Mouse (Mus musculus): ENCODE results near the gene Gm20509. TPM values are rescaled to one million over a fixed set of nuclear protein-coding genes. Genes with fewer than 3 reads are reported as not detected.

Gene Gm20509
- not detected for total RNA-seq (2023)

DNA sequence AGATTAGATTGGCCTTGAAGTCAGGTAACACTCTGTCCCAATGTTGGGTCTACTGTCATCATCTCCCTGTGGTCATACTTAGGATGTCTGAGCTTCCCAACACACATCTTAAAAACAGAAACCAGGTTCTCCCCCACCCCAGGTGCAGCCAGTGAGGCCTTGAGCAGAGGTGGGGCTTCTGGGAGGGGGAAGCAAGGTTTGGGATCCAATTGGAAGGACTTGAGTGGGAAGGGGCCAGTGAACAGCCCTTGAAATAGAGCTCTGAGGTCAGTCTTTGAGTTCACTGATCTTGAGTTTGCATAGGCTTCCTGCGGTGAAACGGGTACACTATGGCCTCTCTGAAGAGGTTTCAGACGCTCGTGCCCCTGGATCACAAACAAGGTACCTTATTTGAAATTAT lies at the start of gene Gm20509:
Gene Gm20509 (plus strand): TSS at position 290 of the 400 bp plus-strand sequence.

DNA sequence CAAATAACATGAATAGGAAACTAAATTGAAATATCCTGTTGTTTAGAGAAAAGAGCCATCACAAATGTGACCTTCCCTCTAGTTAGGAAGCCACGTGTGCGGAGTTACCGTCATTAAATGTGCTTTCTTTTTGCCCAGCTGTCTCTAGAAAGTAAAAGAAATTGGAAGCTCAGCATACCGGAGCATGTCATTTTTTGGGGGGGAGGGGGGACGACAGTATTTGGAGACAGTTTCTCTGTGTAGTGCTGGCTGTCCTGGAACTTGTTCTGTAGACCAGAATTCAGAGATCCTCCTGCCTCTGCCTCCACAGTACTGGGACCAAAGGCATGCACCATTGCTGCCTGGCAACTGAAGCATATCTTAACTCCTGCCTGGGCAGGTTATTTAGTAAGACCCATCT lies 734 bp upstream of the Gm20509 start, which contains the start of gene Khdc3:
Gene Khdc3 (plus strand): TSS at position 301 of the 400 bp plus-strand sequence.

DNA sequence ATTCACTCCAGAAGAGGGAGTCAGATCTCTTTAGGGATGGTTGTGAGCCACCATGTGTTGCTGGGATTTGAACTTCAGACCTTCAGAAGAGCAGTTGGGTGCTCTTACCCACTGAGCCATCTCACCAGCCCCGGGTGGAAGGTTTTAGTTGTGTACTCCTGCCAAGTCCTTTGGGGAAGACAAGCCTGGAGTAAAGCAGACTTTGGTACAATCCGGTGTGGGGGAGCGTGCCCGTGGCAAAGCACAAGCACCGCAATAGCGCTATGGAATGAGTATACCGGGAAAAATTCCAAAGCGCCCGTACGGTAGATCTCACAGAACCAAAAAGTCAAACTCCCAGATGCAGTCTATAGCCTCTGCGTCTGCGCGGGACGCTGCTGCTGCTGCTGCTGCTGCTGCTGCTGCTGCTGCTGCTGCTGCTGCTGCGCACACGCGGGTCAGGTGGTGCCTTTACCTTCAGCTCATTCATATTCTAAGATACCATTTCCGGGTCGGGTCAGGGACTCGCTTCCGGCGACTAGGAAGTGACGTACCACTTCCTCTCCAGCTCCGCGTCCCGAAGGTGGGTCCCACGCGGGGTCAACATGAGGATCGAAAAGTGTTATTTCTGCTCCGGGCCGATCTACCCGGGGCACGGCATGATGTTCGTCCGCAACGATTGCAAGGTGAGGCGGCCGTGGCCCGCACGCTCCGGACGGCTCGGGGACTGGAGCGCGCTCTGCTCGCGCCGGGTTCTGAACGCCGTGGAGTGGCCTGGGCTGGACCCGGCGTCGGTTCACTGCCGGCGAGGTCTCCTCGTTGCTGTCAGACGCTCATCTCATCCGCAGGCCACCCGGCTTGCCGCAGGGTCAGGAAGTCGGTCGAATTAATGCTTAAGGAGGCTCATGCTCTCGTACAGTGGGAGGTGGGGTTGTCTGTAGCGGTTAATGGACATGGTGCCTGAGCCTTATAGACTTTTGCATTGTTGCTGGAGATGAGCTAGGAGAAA lies 10.9 kb downstream of the Gm20509 start, which contains the start of gene Rsl24d1:
Gene Rsl24d1 (plus strand): TSS at position 508 of the 988 bp plus-strand sequence.

Other genes with a start within 250 kb of the Gm20509 start
- gene Pygo1, start 176.8 kb upstream of the Gm20509 start, total RNA-seq (2023): not detected
- 3.5 TPM for gene Dyx1c1, start 143.7 kb upstream of the Gm20509 start, total RNA-seq (2023)
- not detected for gene Gm44503, start 143.6 kb upstream of the Gm20509 start, total RNA-seq (2023)
- 4.8 TPM for gene Ccpg1os, start 117.1 kb upstream of the Gm20509 start, total RNA-seq (2023)
- 245 TPM for gene Ccpg1, start 117.0 kb upstream of the Gm20509 start, total RNA-seq (2023)
- gene Pigb, start 62.1 kb upstream of the Gm20509 start, total RNA-seq (2023): 14.0 TPM
- gene Rab27a, start 57.6 kb upstream of the Gm20509 start, total RNA-seq (2023): 47.3 TPM
- gene Khdc3, start 634 bp upstream of the Gm20509 start, total RNA-seq (2023): 9.4 TPM
- 75.0 TPM for gene Rsl24d1, start 11.0 kb downstream of the Gm20509 start, total RNA-seq (2023)

All from CD4-positive naive resting alpha-beta T cell, adult 76 days (primary cell).